Mouse (Mus musculus) thymus, postnatal 36 days (tissue): ENCODE results near the gene Ccdc167.
A peak's percentile ranks its signal among the peaks of the same experiment; 100 is the strongest.

ENCODE experiments used
- DNase-seq, 2 experiments: peaks; one replicate each; pipeline ENCODE4 v3.0.0; 2022; ENCODE audit warnings: mixed read lengths in 2 of 2

The Ccdc167 gene

DNA sequence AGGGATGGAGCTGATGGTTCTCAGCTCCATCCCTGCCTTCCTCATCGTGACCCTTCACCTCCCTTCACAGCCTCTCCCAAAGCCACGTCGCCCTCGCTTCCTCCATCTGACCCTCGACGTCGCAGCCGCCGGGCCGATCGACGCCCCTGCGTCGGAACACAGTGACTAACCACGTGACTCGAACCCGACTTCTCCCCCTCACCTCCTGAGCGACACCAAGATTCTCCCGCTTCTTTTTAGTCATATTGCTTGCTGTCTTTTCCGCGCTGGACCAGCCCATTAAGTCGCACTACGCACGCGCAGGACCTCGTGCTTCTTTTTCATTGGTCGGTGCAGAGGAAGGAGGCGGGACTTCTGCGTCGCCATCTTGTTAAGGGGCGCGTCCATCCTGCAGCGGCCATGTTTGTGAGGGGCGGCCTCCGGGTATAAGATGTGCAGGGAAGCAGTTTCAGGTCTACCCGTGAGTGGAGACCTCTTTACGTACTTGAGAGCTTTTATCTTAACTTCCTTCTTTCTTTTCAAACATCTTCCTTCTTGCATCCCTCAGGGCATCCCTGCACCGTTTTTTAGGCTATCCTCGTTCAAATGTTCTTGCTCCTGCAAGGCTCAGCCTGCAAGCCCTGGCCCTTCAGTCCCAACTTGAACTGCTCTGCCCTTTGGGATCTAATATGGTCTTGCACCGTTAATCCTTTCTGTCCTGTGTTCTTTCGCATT lies at the start of gene Ccdc167:
Gene Ccdc167, minus strand, starts transcription at position 313 of the 714 bp plus-strand sequence.
- peak; percentile 96 to 97 for DNase-seq

DNA sequence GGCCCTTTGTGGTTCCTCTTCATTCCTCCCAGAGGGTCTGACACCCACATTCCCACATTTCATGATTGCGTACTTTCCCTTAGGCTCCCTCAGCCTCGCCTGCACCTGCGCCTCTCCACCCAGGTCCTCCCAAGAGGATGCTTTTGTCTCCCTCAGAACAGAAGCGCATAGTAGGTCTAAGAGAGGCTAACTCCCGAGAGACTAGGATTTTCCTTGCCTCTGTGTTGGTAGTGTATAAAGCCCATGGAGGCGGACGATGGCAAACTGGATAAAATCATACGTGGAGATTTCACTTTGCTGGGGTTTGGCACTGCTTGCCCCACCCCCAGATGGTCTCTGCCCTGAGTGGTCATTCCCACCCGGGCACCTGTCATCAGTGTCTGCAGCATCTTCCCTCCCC lies 48.5 kb upstream of the Ccdc167 start:
- DNase-seq = no peak

DNA sequence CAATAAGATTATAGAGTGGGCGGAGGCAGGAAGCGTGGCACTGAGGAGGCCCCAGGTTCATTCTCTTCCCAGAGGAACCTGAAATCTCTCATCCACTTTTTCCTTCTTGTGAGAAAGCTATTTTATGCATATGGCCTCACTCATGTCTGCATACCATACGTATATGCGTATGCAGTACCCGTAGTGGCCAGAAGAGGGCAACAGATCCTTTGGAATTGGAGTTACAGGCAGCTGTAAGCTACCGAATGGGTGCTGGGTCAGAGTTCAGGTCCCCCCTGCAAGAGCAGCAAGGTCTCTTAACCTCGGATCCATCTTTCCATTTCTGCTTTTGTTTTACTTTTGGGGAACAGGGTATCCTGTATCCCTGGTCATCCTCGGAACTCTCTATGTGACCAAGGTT lies 45.7 kb upstream of the Ccdc167 start:
- DNase-seq = peak; percentile 73 to 82

DNA sequence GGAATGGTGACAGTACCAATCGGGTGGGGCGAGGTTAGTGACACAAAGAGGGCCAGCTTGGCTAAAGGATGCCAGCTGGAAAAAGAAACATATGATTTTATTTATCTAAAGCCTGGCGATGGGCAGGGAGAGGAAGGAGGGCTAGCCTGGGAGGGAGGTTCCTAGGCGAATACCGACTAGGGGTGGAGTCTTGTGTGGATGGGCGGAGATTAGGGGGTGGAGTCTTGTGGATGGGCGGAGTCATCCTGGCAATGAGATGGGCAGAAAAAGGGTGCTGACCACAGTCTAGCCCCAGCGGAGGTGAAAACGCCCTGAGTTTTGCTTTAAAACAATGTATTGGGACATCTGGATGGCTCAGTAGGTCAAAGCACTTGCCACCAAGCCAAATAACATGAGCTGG lies 45.1 kb upstream of the Ccdc167 start:
- DNase-seq = peak in 1 of 2 experiments; percentile 22

DNA sequence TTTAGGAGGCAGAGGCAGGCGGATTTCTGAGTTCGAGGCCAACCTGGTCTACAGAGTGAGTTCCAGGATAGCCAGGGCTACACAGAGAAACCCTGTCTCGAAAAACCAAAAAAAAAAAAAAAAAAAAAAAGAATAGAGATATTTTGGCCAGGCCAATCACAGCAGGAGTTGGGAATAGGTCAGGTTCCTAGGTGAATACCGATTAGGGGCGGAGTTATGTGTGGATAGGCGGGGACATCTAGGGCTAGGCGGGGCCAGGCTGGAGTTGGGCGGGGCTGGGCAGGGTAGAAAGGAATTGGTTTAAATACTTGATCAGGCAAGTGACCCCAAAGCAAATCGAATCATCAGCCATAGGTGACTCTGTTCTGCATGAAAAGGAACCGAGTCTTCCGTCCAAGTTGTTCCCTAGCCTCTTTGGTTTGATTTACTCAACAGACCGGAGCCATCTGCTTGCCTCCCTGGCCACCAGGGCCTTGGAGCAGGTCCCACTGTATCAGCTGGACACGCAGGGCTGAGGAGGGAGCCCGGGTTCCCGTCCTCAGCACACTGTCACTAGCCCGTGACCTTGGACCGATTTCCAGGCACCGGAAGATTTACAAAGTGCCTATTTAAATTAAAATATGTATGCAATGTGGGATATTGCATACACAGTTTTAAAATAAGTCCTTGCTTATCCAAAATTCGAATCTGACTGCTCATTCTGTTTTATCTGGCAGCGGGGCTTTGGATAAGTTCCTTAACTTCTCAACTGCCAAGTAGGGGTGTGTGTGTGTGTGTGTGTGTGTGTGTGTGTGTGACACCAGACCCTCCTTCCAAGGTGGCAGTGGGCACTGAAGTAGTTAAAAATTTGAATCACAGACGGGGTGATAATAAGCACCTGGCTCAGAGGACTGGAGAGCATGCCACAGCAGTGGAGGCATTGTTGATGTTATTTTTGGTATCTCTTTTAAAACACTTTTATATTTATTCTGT lies 43.8 kb upstream of the Ccdc167 start:
- no peak for DNase-seq

DNA sequence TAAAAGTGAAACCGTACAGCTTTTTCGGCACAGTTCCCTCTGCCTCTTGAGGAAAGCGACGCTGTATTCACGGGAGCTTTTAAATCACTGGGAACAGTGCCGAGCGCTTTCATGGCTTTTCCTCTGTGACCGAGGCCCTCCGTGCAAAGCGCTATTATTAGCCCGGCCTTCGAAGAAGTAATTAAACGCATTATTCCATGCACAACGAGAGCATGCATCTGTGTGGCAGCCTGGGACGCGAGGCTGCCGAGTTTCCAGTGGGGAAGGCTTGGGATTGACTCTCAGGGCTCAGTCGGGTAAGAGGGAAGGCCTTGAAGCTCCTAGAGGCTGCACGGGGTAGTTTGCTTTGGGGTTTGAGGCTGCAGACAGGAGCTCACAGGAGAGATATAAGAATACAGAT lies 43.1 kb upstream of the Ccdc167 start:
- DNase-seq = no peak

DNA sequence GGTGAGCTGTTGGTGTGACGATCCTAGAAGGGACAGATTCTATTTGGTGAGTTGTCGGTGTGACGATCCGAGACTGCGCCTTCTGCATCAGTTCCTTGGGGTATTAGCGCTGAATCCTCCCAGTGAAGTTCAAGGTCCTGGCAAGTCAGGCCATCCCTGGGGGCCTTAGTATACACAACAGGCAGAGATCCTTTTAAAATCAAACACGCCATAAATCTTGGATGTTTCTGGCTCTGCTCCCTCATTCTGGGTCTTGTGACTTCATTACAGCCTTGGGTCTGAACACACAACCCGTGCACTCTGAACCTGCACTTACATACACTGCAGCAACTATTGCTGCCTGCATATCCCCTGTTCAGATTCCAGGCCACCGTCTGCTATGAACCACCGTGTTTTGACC lies 39.5 kb upstream of the Ccdc167 start:
- no peak for DNase-seq

DNA sequence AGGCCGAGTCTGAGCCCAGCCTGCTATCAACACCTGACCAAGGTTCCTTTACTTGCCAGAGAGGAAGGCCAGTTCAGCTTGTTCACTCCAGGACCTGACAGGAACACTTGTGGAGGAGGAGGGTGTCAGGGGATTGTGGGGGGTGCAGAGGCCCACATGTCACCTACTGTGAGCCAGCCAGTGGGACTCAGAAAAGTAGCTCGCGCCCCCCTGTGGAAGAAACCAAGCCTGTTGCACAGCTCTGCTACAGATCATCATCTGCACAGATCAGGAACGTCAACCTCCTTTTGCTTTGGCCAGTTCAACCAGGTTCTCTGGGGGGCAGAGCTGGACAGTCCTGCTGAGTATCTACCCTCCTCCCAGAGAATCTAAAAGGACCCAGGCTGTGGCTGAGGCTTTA lies 37.7 kb upstream of the Ccdc167 start:
- DNase-seq = no peak

DNA sequence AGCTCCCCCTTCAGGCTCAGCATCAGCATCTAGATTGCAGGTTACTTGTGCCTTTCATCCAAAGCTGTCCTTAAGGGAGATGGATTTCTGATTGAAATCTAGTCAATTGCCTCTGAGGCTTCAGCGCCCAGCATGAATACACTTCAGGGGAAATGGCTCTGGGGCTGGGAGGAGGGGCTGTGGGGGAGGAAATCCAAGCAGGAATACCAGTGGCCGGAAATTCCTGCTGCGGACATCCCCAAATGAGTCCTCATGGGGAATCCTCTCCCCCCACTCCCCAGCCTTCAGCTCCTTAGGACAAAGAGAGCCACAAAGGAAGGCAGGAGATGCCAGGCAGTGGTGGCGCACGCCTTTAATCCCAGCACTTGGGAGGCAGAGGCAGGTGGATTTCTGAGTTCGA lies 30.6 kb upstream of the Ccdc167 start:
- DNase-seq = no peak

DNA sequence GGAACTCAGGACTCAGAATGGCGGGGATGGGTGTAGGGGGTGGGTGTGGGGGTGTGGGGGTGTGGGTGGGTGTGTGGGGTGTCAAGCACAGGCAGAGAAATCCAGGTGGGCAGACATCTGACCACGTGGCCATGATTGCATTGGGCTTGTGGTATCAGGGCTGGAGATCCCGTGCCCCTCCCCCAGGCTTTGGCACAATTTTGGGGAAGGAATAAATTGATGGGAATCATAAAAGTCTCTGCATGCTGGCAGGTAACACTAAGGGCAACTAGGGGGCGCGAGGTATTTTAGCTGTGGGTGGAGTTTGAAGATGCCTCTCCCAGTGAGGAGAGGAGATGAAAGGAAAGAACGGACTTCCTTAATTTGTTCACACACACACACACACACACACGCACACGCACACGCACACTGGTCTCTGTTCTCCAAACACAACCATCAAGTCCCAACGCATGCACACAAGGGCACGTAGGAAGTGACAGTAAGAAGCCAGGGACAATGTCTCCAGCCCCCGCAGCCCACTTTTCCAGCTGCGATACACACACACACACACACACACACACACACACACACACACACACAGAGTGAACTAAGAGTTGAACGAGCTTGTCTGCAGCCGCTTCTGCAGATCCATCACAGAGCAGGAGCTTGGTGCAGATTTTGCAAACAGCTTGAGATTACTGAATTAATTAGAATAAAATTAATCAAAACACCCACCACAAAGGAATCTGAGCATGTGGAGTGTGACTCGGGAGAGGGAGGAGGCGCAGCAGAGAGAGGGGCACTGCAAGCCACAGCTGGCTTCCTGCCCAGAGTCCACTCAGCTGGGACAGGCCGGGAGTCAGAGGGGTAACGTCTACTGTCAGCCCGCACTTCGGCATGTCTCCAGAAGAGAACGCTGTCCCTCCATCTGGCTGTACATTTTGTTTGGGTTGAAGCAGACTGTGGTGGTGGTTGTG lies 21.3 kb upstream of the Ccdc167 start:
- DNase-seq = no peak

DNA sequence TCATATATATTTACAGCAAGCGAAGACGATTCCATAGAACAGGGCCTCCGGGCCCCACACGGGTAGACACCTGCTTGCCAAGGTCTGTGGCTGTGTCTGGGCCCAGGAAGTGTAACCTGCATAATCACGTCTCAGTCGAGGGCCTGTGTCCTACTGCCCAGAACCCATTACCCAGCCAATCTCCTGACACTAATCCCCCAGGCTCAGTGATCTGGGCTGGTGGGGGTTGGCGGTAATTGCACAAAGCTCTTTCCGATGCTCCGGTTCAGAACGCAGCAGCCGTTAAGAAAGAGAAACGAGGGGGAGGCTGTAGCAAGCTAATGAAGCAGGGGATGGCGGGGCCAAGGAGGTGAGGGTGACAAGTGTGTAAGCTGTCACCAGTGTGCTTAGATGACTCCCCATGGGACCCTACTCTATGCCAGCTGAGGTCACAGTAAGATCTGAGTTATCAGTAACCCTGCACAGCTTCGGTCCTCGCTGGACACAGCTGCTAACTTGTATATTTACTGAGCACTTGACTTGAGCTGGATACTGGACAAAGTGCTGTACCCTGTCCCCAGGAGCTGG lies 19.7 kb upstream of the Ccdc167 start:
- no peak for DNase-seq

DNA sequence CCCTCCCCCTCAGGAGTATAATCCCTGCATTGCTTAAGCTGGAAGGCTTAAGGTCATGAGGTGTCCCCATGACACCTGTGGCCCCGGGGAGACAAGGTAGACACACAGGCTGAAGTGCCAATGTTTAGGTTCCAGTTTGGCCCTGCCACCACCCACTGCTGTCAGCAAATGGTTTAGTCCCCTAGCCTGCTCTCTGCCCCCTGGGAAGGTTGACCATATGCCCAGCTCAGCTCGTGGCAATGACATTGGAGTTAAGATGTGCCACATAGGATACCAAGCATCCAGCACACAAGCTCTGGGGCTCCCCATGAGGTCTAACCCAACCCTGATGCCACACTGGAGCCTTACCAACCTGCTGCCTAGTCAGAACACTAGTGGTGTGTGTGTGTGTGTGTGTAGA lies 15.7 kb upstream of the Ccdc167 start:
- DNase-seq = no peak

DNA sequence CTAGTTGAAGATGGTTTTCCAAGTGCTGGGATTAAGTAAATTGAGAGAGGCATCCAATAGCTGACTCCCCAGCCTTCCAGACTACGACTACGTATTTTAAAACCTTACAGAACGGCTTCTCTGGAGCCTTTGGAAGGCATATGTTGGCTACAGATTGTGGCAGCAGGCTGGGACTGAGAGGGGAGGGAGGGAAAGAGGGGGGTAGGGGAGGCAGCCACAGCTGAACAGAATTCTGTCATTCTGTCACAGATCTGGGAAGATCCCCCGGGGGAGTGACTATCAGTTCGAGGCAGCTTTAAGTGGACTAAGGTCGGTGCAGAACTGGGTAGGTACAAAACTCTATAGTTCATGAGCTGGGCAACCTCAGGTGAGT lies 15.1 kb upstream of the Ccdc167 start:
- no peak for DNase-seq

DNA sequence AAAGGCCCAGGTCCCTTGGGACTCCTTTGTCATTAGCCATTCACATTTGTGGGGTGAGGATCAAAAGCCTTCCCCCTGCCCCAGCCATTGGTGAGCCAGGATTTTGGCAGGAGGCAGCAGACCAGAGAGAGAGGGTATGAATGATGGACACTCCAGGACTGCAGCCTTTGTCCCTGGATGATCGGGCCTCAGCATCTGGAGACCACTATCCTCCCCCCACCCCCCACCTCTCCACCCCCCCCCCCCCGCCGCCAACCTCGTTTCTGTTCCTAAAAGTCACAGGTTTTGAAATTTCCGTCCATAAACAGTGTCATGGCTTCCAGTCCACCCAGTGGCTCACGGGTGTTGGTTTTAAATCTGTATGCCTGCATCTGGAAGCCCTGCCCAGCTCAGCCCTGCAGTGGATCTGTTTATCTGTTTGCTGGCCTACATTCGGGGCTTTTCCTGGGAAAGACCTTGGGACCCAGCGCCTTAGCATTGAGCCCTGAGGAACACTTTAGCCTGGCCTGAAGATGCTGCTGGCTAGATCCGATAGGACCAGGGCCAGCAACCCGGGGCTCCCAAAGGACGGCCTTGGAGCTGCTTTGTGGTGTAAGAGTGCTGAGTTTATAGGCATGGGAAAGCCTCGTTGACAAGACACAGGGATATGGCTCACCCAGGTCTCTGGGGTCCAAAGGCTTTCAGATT lies 14.6 kb upstream of the Ccdc167 start:
- DNase-seq = no peak

DNA sequence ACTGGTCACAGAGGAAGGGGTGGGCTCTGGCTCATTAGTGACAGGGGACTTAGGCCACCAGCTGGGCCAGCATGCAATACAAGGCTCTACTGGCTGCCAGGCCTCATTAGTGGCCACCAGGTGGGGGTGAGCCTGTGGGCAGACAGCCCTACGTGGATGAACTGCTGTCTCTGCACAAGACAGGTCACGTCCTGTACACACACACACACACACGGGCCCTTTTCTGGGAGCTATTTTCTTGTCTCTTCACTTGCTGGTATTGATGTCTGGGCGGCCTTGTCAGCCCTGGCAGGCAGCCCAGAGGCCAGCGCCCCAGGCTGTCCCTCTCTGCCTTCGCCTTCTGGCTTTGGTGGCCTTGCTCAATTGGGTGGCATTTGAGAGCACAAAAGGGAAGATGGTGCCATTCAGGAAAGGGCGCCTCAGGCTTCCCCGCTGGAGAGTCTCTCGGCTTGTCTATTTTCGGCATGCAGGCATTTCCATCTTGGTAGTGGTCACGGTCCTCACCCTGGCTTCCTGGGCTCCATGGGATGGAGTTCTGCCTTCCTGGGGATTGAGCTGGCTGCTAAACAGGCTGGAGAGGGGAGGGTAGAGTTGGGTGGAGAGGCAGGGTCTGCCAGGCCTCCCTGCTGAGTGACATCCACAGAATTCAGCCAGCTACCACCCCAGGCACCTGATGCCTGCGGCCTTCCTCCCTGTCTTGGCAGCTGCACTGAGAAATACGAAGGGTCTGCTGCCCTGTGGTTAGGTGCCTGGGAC lies 13.8 kb upstream of the Ccdc167 start:
- no peak for DNase-seq

DNA sequence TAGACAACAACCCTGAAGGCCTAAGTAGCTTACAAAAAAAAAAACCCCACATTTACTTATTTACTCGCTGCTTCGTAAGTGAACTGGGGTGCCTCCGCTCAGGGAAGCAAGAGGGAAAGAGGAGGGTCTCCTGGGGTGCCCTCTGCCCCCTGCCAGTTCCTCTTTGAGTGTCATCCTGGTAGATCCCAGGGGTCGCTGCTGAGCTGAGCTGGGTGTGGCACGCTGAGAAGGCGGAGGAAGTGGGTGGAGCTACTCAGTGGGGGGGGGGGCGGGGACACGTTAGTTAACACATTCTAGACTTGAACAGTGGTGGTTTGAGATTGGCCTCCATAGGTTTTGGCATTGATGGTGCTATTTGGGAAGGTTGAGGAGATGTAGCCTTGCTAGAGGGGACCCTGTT lies 11.2 kb upstream of the Ccdc167 start:
- peak; percentile 44 to 48 for DNase-seq

DNA sequence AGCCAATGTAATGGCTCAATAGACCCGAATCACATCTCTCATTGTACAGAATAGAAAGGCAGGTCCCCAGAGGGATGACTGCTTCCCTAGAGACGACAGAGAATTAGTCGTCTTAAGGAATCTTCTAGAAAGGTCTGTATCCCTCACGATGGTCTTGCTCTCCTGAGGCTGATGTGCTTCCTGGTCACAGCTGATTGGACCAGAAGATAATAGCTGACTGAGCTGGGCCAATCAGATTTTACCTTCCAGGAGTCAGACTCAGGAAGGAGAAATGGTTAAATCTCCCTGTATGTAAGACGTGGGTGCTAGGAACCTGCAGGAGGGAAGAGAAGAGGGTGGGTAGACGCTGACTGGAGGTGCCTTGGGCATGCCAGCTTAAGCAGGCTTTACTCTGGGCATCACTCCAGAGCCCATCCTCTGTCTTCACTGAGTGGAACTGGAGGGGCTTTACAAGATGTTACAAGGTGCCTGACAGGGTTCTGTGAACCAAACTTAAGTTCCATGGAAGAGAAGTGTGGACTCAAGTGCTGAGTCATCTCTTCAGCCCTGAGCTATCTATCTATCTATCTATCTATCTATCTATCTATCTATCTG lies 8.3 kb upstream of the Ccdc167 start:
- DNase-seq = no peak

DNA sequence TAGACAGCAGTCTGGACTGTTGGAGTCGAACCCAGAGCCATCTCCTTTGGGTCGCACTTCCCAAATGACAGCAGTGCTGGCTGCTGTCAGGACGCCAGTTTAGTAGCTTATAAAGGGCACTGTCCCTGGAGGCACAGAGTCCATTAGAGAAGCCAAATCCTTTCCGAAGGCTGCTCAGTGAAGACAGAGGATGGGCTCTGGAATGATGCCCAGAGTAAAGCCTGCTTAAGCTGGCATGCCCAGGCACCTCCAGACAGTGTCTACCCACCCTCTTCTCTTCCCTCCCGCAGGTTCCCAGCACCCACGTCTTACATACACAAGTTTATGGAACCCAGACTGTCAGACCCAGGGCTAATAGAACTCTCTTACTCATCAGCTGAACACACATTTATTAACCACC lies 7.8 kb upstream of the Ccdc167 start:
- DNase-seq = no peak

DNA sequence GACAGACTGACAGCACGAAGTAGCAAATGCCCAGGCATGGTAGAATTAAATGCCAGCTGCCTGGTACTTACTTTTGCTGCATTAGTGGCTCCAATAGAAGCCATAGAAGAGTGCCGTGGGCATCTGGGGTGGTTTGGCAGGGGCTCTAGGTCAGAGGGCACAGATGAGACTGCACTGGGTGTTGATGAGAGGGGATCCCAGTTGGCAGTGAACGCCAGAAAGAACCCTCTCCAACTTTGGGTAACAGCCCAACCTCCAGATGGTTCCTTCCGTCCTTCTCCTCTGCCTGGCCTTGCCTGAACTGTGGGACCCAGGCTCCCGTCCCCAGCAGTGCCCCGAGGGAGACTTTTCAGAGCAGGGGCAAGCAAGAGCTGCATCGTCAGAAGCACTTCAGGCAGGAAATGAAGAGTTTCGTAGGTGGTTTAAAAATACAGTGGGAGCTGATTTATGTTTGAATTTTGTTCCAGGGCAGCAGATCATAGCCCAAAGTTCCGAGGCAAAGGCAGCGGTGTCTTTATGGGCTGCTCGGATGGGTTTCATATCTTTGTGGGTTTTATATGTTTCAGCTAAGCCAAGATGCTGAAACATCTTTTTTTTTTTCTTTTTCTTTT lies 4.0 kb upstream of the Ccdc167 start:
- no peak for DNase-seq
